Mouse (Mus musculus) heart, adult 2 months (tissue): Measurements from ENCODE around the gene Phlpp1.

Experiments
- CTCF ChIP-seq: fragments of 200-600 bp; IDR thresholded peaks from 2 replicates; pipeline ENCODE4 v1.8.1; 2022; ENCODE audit warnings: antibody characterized with exemption, mild to moderate bottlenecking, moderate library complexity
- EP300 ChIP-seq: fragments of 200-500 bp; IDR thresholded peaks from 2 replicates; pipeline ENCODE4 v1.6.1; 2011; ENCODE audit warnings: low read depth, low read length, control low read depth; ENCODE audit not compliant: insufficient read depth
- POLR2A ChIP-seq: fragments of 200-500 bp; IDR thresholded peaks from 2 replicates; pipeline ENCODE4 v1.6.1; 2011; ENCODE audit warnings: mild to moderate bottlenecking, low read depth, low read length, control low read depth; ENCODE audit not compliant: insufficient read depth

GRCm38 (mm10) chr1:106359474-106359873 is 187.9 kb downstream of the Phlpp1 start:
- TF ChIP-seq CTCF (no peak), EP300 (no peak), POLR2A (no peak)
